In genomic region chr7:99313253-99313652, GRCm38 (mm10) we compare ENCODE assay signal across 15 mouse cellular contexts. TPM values are rescaled to one million over a fixed set of nuclear protein-coding genes. Genes with fewer than 3 reads are reported as not detected.
DNase-seq lines count a peak whose midpoint lies in the region; ATAC-seq and TF ChIP-seq lines count a peak whose summit lies in the region.
"Had no signal": no experiment of that assay in that cellular context is flagged by ENCODE, and none has a peak within 500 bp of the region (broad histone marks: within the 10 kb centered on the region; RNA-seq: fewer than 3 reads in every experiment).

No protein-coding gene starts in this region.

- no peak for DNase-seq in limb, embryonic 10.5 days (ENCODE audit: low spot score)
- DNase-seq in midbrain, postnatal 0 days (ENCODE audit: low spot score) = no peak
- DNase-seq in c-Kit-positive CD71-positive TER-119-positive erythroid progenitor cells, embryonic 14.5 days (ENCODE audit: low spot score) = no peak
- DNase-seq in heart, adult 11 months = no peak
- DNase-seq: B cell, adult 2 months; cerebellum, adult 11-12 months; gastrocnemius, postnatal 25 days; kidney, postnatal 36 days; layer of hippocampus, postnatal 36 days had no signal

- no peak overlapping the region for H3K9ac ChIP-seq in limb, embryonic 13.5 days
- no peak overlapping the region for H3K9ac ChIP-seq in forebrain, embryonic 12.5 days
- no peak overlapping the region for H3K9ac ChIP-seq in hindbrain, embryonic 15.5 days
- H3K9ac ChIP-seq in midbrain, postnatal 0 days (replicated peaks; ENCODE audit: low read length, poor library complexity, severe bottlenecking) = no peak overlapping the region; the same call in 1 of the 2 replicates
- H3K9ac ChIP-seq: heart, embryonic 15.5 days; liver, embryonic 14.5 days had no signal

- no peaks in the 10 kb centered on the region for H3K27me3 ChIP-seq in limb, embryonic 13.5 days
- no peaks in the 10 kb centered on the region for H3K27me3 ChIP-seq in limb, embryonic 10.5 days (ENCODE audit: low read depth, poor library complexity, severe bottlenecking)
- no peaks in the 10 kb centered on the region; the same call in 1 of the 2 replicates for H3K27me3 ChIP-seq in forebrain, embryonic 12.5 days
- no peaks in the 10 kb centered on the region for H3K27me3 ChIP-seq in hindbrain, embryonic 15.5 days
- H3K27me3 ChIP-seq in midbrain, postnatal 0 days (ENCODE audit: insufficient read depth, low read length) = no peaks in the 10 kb centered on the region

- H3K27ac ChIP-seq in limb, embryonic 13.5 days = no peak overlapping the region
- H3K27ac ChIP-seq in limb, embryonic 10.5 days = no peak overlapping the region
- H3K27ac ChIP-seq in forebrain, embryonic 12.5 days = peak overlapping the region; percentile 90
- peak overlapping the region; percentile 91 for H3K27ac ChIP-seq in hindbrain, embryonic 15.5 days (replicated peaks)
- peak overlapping the region; percentile 71 for H3K27ac ChIP-seq in midbrain, postnatal 0 days (ENCODE audit: low read depth, low read length)
- H3K27ac ChIP-seq: heart, embryonic 15.5 days; liver, embryonic 14.5 days had no signal

- H3K4me2 ChIP-seq in limb, embryonic 13.5 days (replicated peaks) = no peak overlapping the region
- 0 out of 2 replicates have a peak overlapping the region, but pooled peaks have one; percentile 6 for H3K4me2 ChIP-seq in forebrain, embryonic 12.5 days
- H3K4me2 ChIP-seq in hindbrain, embryonic 15.5 days = peak overlapping the region; percentile 35
- peak overlapping the region; percentile 20; the same call in 1 of the 2 replicates for H3K4me2 ChIP-seq in midbrain, postnatal 0 days (ENCODE audit: low read depth, low read length, poor library complexity, severe bottlenecking)
- H3K4me2 ChIP-seq: heart, embryonic 15.5 days had no signal

- H3K4me1 ChIP-seq in limb, embryonic 13.5 days = peaks cover 30% of the 10 kb centered on the region
- peaks cover 38% of the 10 kb centered on the region for H3K4me1 ChIP-seq in limb, embryonic 10.5 days
- peaks cover 47% of the 10 kb centered on the region for H3K4me1 ChIP-seq in forebrain, embryonic 12.5 days
- H3K4me1 ChIP-seq in hindbrain, embryonic 15.5 days (replicated peaks) = peaks cover 50% of the 10 kb centered on the region
- H3K4me1 ChIP-seq in midbrain, postnatal 0 days (ENCODE audit: insufficient read depth, low read length) = peaks cover 27% of the 10 kb centered on the region

- no peak for TF ChIP-seq CTCF in midbrain, postnatal 0 days (IDR thresholded peaks at IDR 0.05)

- no peak overlapping the region for H3K4me3 ChIP-seq in limb, embryonic 13.5 days
- H3K4me3 ChIP-seq in limb, embryonic 10.5 days = no peak overlapping the region
- no peak overlapping the region for H3K4me3 ChIP-seq in forebrain, embryonic 12.5 days (replicated peaks)
- no peak overlapping the region for H3K4me3 ChIP-seq in hindbrain, embryonic 15.5 days
- H3K4me3 ChIP-seq in midbrain, postnatal 0 days (ENCODE audit: low read depth, low read length) = no peak overlapping the region
- H3K4me3 ChIP-seq: heart, embryonic 15.5 days had no signal

- no peaks in the 10 kb centered on the region for H3K36me3 ChIP-seq in limb, embryonic 13.5 days
- no peaks in the 10 kb centered on the region for H3K36me3 ChIP-seq in limb, embryonic 10.5 days
- H3K36me3 ChIP-seq in forebrain, embryonic 12.5 days (replicated peaks) = peaks cover 29% of the 10 kb centered on the region
- peaks cover 19% of the 10 kb centered on the region for H3K36me3 ChIP-seq in hindbrain, embryonic 15.5 days
- H3K36me3 ChIP-seq in midbrain, postnatal 0 days (ENCODE audit: insufficient read depth, low read length) = peaks cover 26% of the 10 kb centered on the region
- H3K36me3 ChIP-seq: heart, embryonic 15.5 days had no signal

- 0 out of 2 replicates have a peak, but pooled peaks have one; percentile 16 for ATAC-seq in limb, embryonic 13.5 days (ENCODE audit: low FRiP score, low read depth)
- peak; percentile 37; the same call in 1 of the 2 replicates for ATAC-seq in forebrain, embryonic 12.5 days (ENCODE audit: low FRiP score)
- ATAC-seq in hindbrain, embryonic 15.5 days (ENCODE audit: low FRiP score, low read depth) = no peak
- no peak for ATAC-seq in midbrain, postnatal 0 days (ENCODE audit: low FRiP score)
- no peak for ATAC-seq in cerebellum, adult (ENCODE audit: insufficient number of reproducible peaks, low FRiP score, low TSS enrichment)

- no peaks in the 10 kb centered on the region for H3K9me3 ChIP-seq in limb, embryonic 13.5 days
- H3K9me3 ChIP-seq in limb, embryonic 10.5 days (replicated peaks) = no peaks in the 10 kb centered on the region
- H3K9me3 ChIP-seq in forebrain, embryonic 12.5 days = no peaks in the 10 kb centered on the region
- H3K9me3 ChIP-seq in hindbrain, embryonic 15.5 days = no peaks in the 10 kb centered on the region
- no peaks in the 10 kb centered on the region for H3K9me3 ChIP-seq in midbrain, postnatal 0 days (ENCODE audit: low read length)
- H3K9me3 ChIP-seq: heart, embryonic 15.5 days had no signal

- 56% methylated on average over 8 of the region's 8 CpGs for WGBS in limb, embryonic 13.5 days
- 71% methylated on average over 8 of the region's 8 CpGs for WGBS in limb, embryonic 10.5 days
- WGBS in forebrain, embryonic 12.5 days = 51% methylated on average over 8 of the region's 8 CpGs
- WGBS in hindbrain, embryonic 15.5 days = 48% methylated on average over 8 of the region's 8 CpGs
- WGBS in midbrain, postnatal 0 days = 42% methylated on average over 8 of the region's 8 CpGs

RNA-seq across cellular contexts. Expression of gene Serpinh1, which starts 39.8 kb away (rescaled TPM):
- polyA plus RNA-seq in limb, embryonic 13.5 days (2015; fragmentation: Nextera tagmentation; extraction: Ambion mirVana) = 1,782 and 1,939 TPM in 2 replicates
- 1,171 and 1,177 TPM in 2 replicates for polyA plus RNA-seq in limb, embryonic 10.5 days (2016; fragmentation: Nextera tagmentation; extraction: Ambion mirVana)
- polyA plus RNA-seq in forebrain, embryonic 12.5 days (2016; fragmentation: Nextera tagmentation; extraction: Ambion mirVana) = 425 and 501 TPM in 2 replicates
- 286 and 303 TPM in 2 replicates for polyA plus RNA-seq in hindbrain, embryonic 15.5 days (2015; fragmentation: Nextera tagmentation; extraction: Ambion mirVana)
- total RNA-seq in midbrain, postnatal 0 days (2014; rRNA removed) = 151 and 160 TPM in 2 replicates
- 114 and 125 TPM in 2 replicates for polyA plus RNA-seq in midbrain, postnatal 0 days (2015; fragmentation: Nextera tagmentation; extraction: Ambion mirVana)

RNA-seq across cellular contexts. Expression of gene Map6, which starts 46.0 kb away (rescaled TPM):
- 4.4 TPM in 2 replicates for polyA plus RNA-seq in limb, embryonic 13.5 days (2015; fragmentation: Nextera tagmentation; extraction: Ambion mirVana)
- 3.1 and 5.4 TPM in 2 replicates for polyA plus RNA-seq in limb, embryonic 10.5 days (2016; fragmentation: Nextera tagmentation; extraction: Ambion mirVana)
- polyA plus RNA-seq in forebrain, embryonic 12.5 days (2016; fragmentation: Nextera tagmentation; extraction: Ambion mirVana) = 63.5 and 65.1 TPM in 2 replicates
- 139 and 155 TPM in 2 replicates for polyA plus RNA-seq in hindbrain, embryonic 15.5 days (2015; fragmentation: Nextera tagmentation; extraction: Ambion mirVana)
- total RNA-seq in midbrain, postnatal 0 days (2014; rRNA removed) = 326 and 332 TPM in 2 replicates
- polyA plus RNA-seq in midbrain, postnatal 0 days (2015; fragmentation: Nextera tagmentation; extraction: Ambion mirVana) = 117 and 126 TPM in 2 replicates

Comparison
In these comparisons a context has a peak if more than half of its experiments do, and no peak if none do; other contexts are left out.
1. ATAC-seq: peak in limb, embryonic 13.5 days (single experiment) and forebrain, embryonic 12.5 days (single experiment); none in hindbrain, embryonic 15.5 days (single experiment), midbrain, postnatal 0 days (single experiment) and cerebellum, adult (single experiment).
2. H3K27ac ChIP-seq: peak in forebrain, embryonic 12.5 days (single experiment), hindbrain, embryonic 15.5 days (single experiment) and midbrain, postnatal 0 days (single experiment); none in limb, embryonic 13.5 days (single experiment) and limb, embryonic 10.5 days (single experiment).
3. RNA of gene Map6, which starts 46.0 kb away (polyA plus RNA-seq): 139 to 155 TPM in hindbrain, embryonic 15.5 days, 117 to 126 TPM in midbrain, postnatal 0 days and 63.5 to 65.1 TPM in forebrain, embryonic 12.5 days; 3.1 to 5.4 TPM in limb, embryonic 10.5 days and 4.4 TPM in limb, embryonic 13.5 days; every median in the first group is over 10 times any median in the second.